Mouse (Mus musculus) heart, embryonic 15.5 days (tissue): ENCODE data around the gene Zyg11a. TPM values are rescaled to one million over a fixed set of nuclear protein-coding genes. Genes with fewer than 3 reads are reported as not detected.

ENCODE experiments used
- ATAC-seq: fragments of 200-750 bp; cut with Nextera tagmentation; replicated peaks from 2 replicates; pipeline ENCODE4 v1.8.0; 2017; ENCODE audit warnings: low read depth, moderate TSS enrichment; ENCODE audit not compliant: insufficient number of reproducible peaks, insufficient read depth, low FRiP score
- H3K27ac ChIP-seq: fragments of 300-500 bp; sonication (generic); 2 replicates; pipeline ENCODE4 v1.5.1; 2015; ENCODE audit warnings: mild to moderate bottlenecking, inconsistent platforms
- H3K27me3 ChIP-seq: fragments of 300-500 bp; sonication (generic); 2 replicates; pipeline ENCODE4 v1.6.1; 2015; ENCODE audit warnings: inconsistent platforms
- H3K36me3 ChIP-seq: fragments of 300-500 bp; sonication (generic); 2 replicates; pipeline ENCODE4 v1.6.1; 2015; ENCODE audit warnings: mild to moderate bottlenecking, inconsistent platforms
- H3K4me1 ChIP-seq: fragments of 300-500 bp; sonication (generic); replicated peaks from 2 replicates; pipeline ENCODE4 v1.6.1; 2015; ENCODE audit warnings: inconsistent platforms
- H3K4me2 ChIP-seq: fragments of 300-500 bp; sonication (generic); 2 replicates; pipeline ENCODE4 v1.6.1; 2015; ENCODE audit warnings: inconsistent platforms, mild to moderate bottlenecking, moderate library complexity
- H3K4me3 ChIP-seq: fragments of 300-500 bp; sonication (generic); 2 replicates; pipeline ENCODE4 v1.5.1; 2015; ENCODE audit warnings: mild to moderate bottlenecking, inconsistent platforms
- H3K9ac ChIP-seq: fragments of 300-500 bp; sonication (generic); 2 replicates; pipeline ENCODE4 v1.6.1; 2015; ENCODE audit warnings: mild to moderate bottlenecking, inconsistent platforms
- H3K9me3 ChIP-seq: fragments of 300-500 bp; sonication (generic); replicated peaks from 2 replicates; pipeline ENCODE4 v1.6.1; 2016; ENCODE audit warnings: inconsistent platforms
- WGBS: fragments of 180-500 bp; shearing (Covaris S2); methylation state at CpG from one replicate; pipeline ENCODE4 v1.1.7; 2015; ENCODE audit warnings: mixed read lengths; 5-methylcytosine and 5-hydroxymethylcytosine counted together
- polyA plus RNA-seq: library from polyadenylated mRNA; unstranded; fragments of >200 nt; fragmentation: Nextera tagmentation; extraction: Ambion mirVana; gene quantifications from 2 replicates; pipeline ENCODE4 v1.2.1, GENCODE M21; 2015

Zyg11a gene
- 0.08 TPM in 1 of 2 replicates, not detected in the other for polyA plus RNA-seq

GRCm38 (mm10) chr4:108217332-108218179, at the start of gene Zyg11a:
Gene Zyg11a, minus strand, starts transcription at chr4:108218048.
- peaks cover 25% of the 10 kb centered on the region for H3K27me3 ChIP-seq
- 2% methylated on average over 107 of the region's 107 CpGs for WGBS
- H3K4me2 ChIP-seq, result peak within 1 kb of the TSS; percentile 89
- H3K27ac ChIP-seq, result no peak within 1 kb of the TSS
- H3K4me3 ChIP-seq, result peak within 1 kb of the TSS; percentile 58
- no peaks in the 10 kb centered on the region for H3K9me3 ChIP-seq
- no peaks in the 10 kb centered on the region for H3K36me3 ChIP-seq
- 0 out of 2 replicates have a peak, but pooled peaks have one; percentile 35 for ATAC-seq
- H3K4me1 ChIP-seq, result peaks cover 17% of the 10 kb centered on the region
- peak within 1 kb of the TSS; percentile 46 for H3K9ac ChIP-seq

- WGBS, result 64% methylated on average over 7 of the region's 7 CpGs
- Histone ChIP-seq H3K4me1 (no peaks in the 10 kb centered on the region), H3K27ac (no peak overlapping the region), H3K9ac (no peak overlapping the region), H3K9me3 (no peaks in the 10 kb centered on the region), H3K27me3 (no peaks in the 10 kb centered on the region), H3K4me3 (no peak overlapping the region), H3K36me3 (peaks cover 35% of the 10 kb centered on the region), H3K4me2 (no peak overlapping the region)
- ATAC-seq, result no peak
Observed at GRCm38 (mm10) chr4:108265774-108266173, 47.9 kb upstream of the Zyg11a start.

GRCm38 (mm10) chr4:108253317-108253716, 35.5 kb upstream of the Zyg11a start:
- no peaks in the 10 kb centered on the region for H3K27me3 ChIP-seq
- peaks cover 66% of the 10 kb centered on the region for H3K36me3 ChIP-seq
- no peak overlapping the region for H3K9ac ChIP-seq
- H3K4me3 ChIP-seq, result no peak overlapping the region
- H3K9me3 ChIP-seq, result no peaks in the 10 kb centered on the region
- no peak overlapping the region for H3K27ac ChIP-seq
- no peak for ATAC-seq
- no peak overlapping the region for H3K4me2 ChIP-seq
- no peaks in the 10 kb centered on the region for H3K4me1 ChIP-seq
- 88% methylated on average over 6 of the region's 6 CpGs for WGBS

GRCm38 (mm10) chr4:108250501-108250900, 32.7 kb upstream of the Zyg11a start:
- Histone ChIP-seq H3K9ac (no peak overlapping the region), H3K4me3 (no peak overlapping the region), H3K4me1 (no peaks in the 10 kb centered on the region), H3K36me3 (peaks cover 57% of the 10 kb centered on the region), H3K27ac (no peak overlapping the region), H3K4me2 (no peak overlapping the region), H3K9me3 (no peaks in the 10 kb centered on the region), H3K27me3 (no peaks in the 10 kb centered on the region)
- ATAC-seq, result no peak
- WGBS, result 88% methylated on average over 9 of the region's 9 CpGs

- Histone ChIP-seq H3K36me3 (peaks cover 58% of the 10 kb centered on the region), H3K4me2 (no peak overlapping the region), H3K9ac (no peak overlapping the region), H3K4me1 (no peaks in the 10 kb centered on the region), H3K27ac (no peak overlapping the region), H3K4me3 (no peak overlapping the region), H3K27me3 (no peaks in the 10 kb centered on the region), H3K9me3 (no peaks in the 10 kb centered on the region)
- no peak for ATAC-seq
- 89% methylated on average over 3 of the region's 3 CpGs for WGBS
Observed at GRCm38 (mm10) chr4:108249314-108249713, 31.5 kb upstream of the Zyg11a start.

- Histone ChIP-seq H3K36me3 (peaks cover 34% of the 10 kb centered on the region), H3K9me3 (no peaks in the 10 kb centered on the region), H3K4me1 (no peaks in the 10 kb centered on the region), H3K4me3 (no peak overlapping the region), H3K27ac (no peak overlapping the region), H3K4me2 (no peak overlapping the region), H3K9ac (no peak overlapping the region), H3K27me3 (no peaks in the 10 kb centered on the region)
- no peak for ATAC-seq
- WGBS, result 72% methylated on average over 3 of the region's 3 CpGs
Observed at GRCm38 (mm10) chr4:108233654-108234053, 15.8 kb upstream of the Zyg11a start.

- 76% methylated on average over 3 of the region's 3 CpGs for WGBS
- Histone ChIP-seq H3K9me3 (no peaks in the 10 kb centered on the region), H3K4me2 (no peak overlapping the region), H3K27me3 (no peaks in the 10 kb centered on the region), H3K36me3 (no peaks in the 10 kb centered on the region), H3K27ac (no peak overlapping the region), H3K4me3 (no peak overlapping the region), H3K4me1 (peaks cover 2% of the 10 kb centered on the region; the same call in 1 of the 2 replicates), H3K9ac (no peak overlapping the region)
- no peak for ATAC-seq
Observed at GRCm38 (mm10) chr4:108225341-108225872, 7.6 kb upstream of the Zyg11a start.

- no peak for ATAC-seq
- Histone ChIP-seq H3K27ac (no peak overlapping the region), H3K4me3 (no peak overlapping the region), H3K27me3 (peaks cover 16% of the 10 kb centered on the region), H3K4me1 (peaks cover 15% of the 10 kb centered on the region), H3K9me3 (no peaks in the 10 kb centered on the region), H3K36me3 (no peaks in the 10 kb centered on the region), H3K4me2 (no peak overlapping the region), H3K9ac (no peak overlapping the region)
- WGBS, result 92% methylated on average over 5 of the region's 5 CpGs
Observed at GRCm38 (mm10) chr4:108222507-108222906, 4.7 kb upstream of the Zyg11a start.

- Histone ChIP-seq H3K4me1 (peaks cover 17% of the 10 kb centered on the region), H3K36me3 (no peaks in the 10 kb centered on the region), H3K9ac (no peak overlapping the region), H3K9me3 (no peaks in the 10 kb centered on the region), H3K4me2 (peak overlapping the region; percentile 36), H3K27ac (no peak overlapping the region), H3K4me3 (no peak overlapping the region), H3K27me3 (peaks cover 25% of the 10 kb centered on the region)
- no peak; the same call in 1 of the 2 replicates for ATAC-seq
- 6% methylated on average over 9 of the region's 9 CpGs for WGBS
Observed at GRCm38 (mm10) chr4:108219019-108219418, 1.2 kb upstream of the Zyg11a start.

GRCm38 (mm10) chr4:108213023-108213422, 4.8 kb downstream of the Zyg11a start:
- H3K9me3 ChIP-seq, result no peaks in the 10 kb centered on the region
- peaks cover 13% of the 10 kb centered on the region for H3K27me3 ChIP-seq
- H3K36me3 ChIP-seq, result no peaks in the 10 kb centered on the region
- no peak overlapping the region for H3K4me2 ChIP-seq
- H3K9ac ChIP-seq, result no peak overlapping the region
- H3K27ac ChIP-seq, result no peak overlapping the region
- H3K4me1 ChIP-seq, result peaks cover 9% of the 10 kb centered on the region
- 74% methylated on average over 2 of the region's 2 CpGs for WGBS
- H3K4me3 ChIP-seq, result no peak overlapping the region
- no peak for ATAC-seq

GRCm38 (mm10) chr4:108204629-108205028, 13.2 kb downstream of the Zyg11a start:
- no peak overlapping the region for H3K27ac ChIP-seq
- no peak for ATAC-seq
- WGBS, result 75% methylated on average over 6 of the region's 6 CpGs

More at GRCm38 (mm10) chr4:108204629-108205028, 13.2 kb downstream of the Zyg11a start:
- H3K27me3 ChIP-seq, result no peaks in the 10 kb centered on the region
- H3K9ac ChIP-seq, result no peak overlapping the region
- no peak overlapping the region for H3K4me3 ChIP-seq
- H3K4me1 ChIP-seq, result no peaks in the 10 kb centered on the region
- no peaks in the 10 kb centered on the region for H3K36me3 ChIP-seq
- H3K9me3 ChIP-seq, result no peaks in the 10 kb centered on the region
- H3K4me2 ChIP-seq, result no peak overlapping the region
